Mouse (Mus musculus): ENCODE results near the gene Slc25a54. TPM values are rescaled to one million over a fixed set of nuclear protein-coding genes. Genes with fewer than 3 reads are reported as not detected.

Slc25a54 gene
- total and polyA plus RNA-seq, 2 experiments from 2014 or later = not detected

DNA sequence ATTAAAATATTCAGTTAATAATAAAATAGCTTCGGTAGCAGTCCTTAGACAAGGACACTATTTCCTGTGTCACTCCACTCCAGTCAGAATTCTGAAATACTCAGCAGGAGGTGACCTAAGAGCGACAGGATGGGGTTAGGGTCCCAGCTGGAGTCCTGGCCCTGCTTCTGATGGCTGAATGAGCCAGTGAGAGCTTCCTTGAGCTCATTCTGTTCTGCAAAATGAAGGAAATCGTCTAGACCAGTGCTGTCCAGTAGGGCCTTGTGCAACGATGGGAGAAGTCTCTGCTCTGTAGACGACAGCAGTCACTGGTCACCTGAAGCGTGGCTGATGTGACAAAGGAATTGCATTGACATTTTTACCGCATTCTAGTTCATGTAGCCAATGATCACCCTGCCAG lies 36.9 kb upstream of the Slc25a54 start:
- ATAC-seq (ENCODE audit: insufficient read depth, low read depth) (no peak), DNase-seq (ENCODE audit: low spot score) (no peak)
- Histone ChIP-seq H3K4me3 (ENCODE audit: low read depth, low read length) (no peak overlapping the region), H3K27ac (ENCODE audit: low read depth) (no peak overlapping the region), H3K4me2 (ENCODE audit: low read depth, low read length) (no peak overlapping the region), H3K27me3 (ENCODE audit: control insufficient read depth, insufficient read depth, low read length) (no peaks in the 10 kb centered on the region), H3K9me3 (replicated peaks; ENCODE audit: control insufficient read depth, low read length) (no peaks in the 10 kb centered on the region), H3K9ac (replicated peaks; ENCODE audit: low read depth, low read length) (no peak overlapping the region), H3K4me1 (ENCODE audit: control insufficient read depth, insufficient read depth) (no peaks in the 10 kb centered on the region), H3K36me3 (replicated peaks; ENCODE audit: control insufficient read depth, insufficient read depth, low read length) (no peaks in the 10 kb centered on the region)
- WGBS = 61% methylated on average over 7 of the region's 7 CpGs
- TF ChIP-seq EP300 (IDR thresholded peaks at IDR 0.05; ENCODE audit: low read depth) (no peak), CTCF (IDR thresholded peaks at IDR 0.05; ENCODE audit: low read depth) (no peak)

DNA sequence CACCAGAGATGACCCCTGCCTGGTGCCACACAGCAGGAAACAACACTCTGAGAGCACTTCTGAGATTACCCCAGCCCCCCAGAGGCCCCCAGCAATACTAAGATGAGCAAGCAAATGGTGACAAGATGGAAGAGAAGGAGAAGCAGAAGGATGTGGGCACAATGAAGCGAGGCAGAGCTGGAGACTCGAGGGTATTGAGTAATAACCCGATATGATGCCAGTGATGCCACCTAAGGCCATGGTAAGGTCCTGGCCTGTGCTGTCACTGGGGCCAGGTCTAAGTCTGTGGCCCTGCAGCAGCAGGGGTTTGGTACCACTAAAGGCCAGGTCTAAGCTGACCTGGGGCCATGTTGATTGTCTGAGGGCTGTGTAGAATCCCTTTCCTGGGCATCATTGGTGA lies 33.8 kb upstream of the Slc25a54 start:
- Histone ChIP-seq H3K27me3 (ENCODE audit: control insufficient read depth, insufficient read depth, low read length) (no peaks in the 10 kb centered on the region), H3K4me1 (ENCODE audit: control insufficient read depth, insufficient read depth) (peaks cover 3% of the 10 kb centered on the region; the same call in 1 of the 2 replicates), H3K9me3 (replicated peaks; ENCODE audit: control insufficient read depth, low read length) (no peaks in the 10 kb centered on the region), H3K36me3 (replicated peaks; ENCODE audit: control insufficient read depth, insufficient read depth, low read length) (no peaks in the 10 kb centered on the region), H3K4me3 (ENCODE audit: low read depth, low read length) (no peak overlapping the region), H3K4me2 (ENCODE audit: low read depth, low read length) (no peak overlapping the region), H3K9ac (replicated peaks; ENCODE audit: low read depth, low read length) (no peak overlapping the region), H3K27ac (ENCODE audit: low read depth) (no peak overlapping the region)
- ATAC-seq (ENCODE audit: insufficient read depth, low read depth) (no peak), DNase-seq (ENCODE audit: low spot score) (no peak)
- TF ChIP-seq CTCF (IDR thresholded peaks at IDR 0.05; ENCODE audit: low read depth) (no peak), EP300 (IDR thresholded peaks at IDR 0.05; ENCODE audit: low read depth) (no peak)
- 82% methylated on average over 3 of the region's 3 CpGs for WGBS

DNA sequence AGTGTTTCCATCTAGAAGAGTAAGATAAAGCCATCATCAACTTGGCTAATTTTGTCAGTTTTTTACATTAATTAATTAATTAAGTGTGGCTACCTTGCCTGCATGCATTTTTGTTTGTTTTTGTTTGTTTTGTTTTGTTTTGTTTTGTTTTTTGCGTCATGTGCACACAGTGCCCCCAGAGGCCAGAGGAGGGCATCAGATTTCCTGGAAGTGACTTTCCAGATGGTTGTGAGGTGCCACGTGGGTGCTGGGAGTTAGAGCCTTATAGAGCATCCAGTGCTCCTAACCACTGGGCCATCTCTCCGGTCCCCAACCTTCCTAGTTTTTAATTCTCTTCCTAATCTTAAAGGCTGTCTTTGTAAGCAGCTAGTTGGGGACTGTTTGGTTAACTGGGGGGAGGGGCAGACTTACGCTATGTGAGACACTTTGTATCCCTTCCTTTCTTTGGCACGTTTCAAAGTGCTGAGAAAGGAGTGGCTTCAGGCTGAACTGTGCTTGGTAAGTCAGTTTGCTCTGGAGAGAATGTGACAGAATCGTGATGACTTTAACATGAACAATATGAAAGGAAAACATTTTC lies 32.5 kb upstream of the Slc25a54 start:
- no peak for ATAC-seq (ENCODE audit: insufficient read depth, low read depth)

DNA sequence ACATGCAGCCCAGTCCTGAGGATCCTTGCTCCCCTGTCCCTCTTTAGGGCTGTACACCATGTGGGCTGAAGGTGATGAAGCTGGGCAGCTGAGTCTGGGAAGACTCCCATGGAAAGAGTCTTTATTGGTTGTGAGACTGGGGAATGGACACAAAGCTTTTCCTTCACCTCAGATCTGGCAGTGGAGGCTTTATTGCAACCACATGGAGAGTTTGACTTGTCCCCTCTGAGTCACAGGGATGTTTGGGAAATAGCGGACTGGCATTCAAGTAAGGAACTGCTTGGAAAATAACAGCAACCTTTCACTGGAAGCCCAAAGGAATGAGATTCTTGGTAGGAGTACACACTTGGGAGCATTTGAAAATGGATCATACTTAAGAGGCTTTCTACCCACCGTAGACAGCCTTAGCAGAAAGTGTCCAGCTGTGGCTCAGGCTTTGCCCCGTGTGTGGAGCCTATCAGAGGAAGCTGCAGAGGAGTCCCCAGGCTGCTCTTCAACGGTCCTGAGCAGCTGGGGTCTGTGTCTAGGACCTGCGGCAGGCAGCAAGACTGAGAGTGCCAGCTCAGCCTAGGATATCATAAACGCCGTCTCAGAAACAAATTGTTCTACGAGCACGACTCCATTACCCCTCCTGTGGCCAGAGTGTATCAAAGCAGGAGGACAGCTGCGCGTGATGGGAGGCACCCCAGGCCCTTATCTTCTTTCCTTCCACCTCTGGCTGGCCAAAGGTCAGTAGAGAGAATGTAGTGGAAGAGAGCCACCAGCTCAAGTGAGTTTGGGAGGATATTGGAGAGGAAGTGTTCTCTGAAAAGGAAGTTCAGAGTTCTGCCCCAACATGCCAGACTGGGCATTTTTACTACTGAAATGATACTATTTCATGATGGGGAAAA lies 29.0 kb upstream of the Slc25a54 start:
- H3K27ac ChIP-seq (ENCODE audit: low read depth) = no peak overlapping the region
- H3K36me3 ChIP-seq (replicated peaks; ENCODE audit: control insufficient read depth, insufficient read depth, low read length) = no peaks in the 10 kb centered on the region
- TF ChIP-seq EP300 (IDR thresholded peaks at IDR 0.05; ENCODE audit: low read depth) (no peak), CTCF (IDR thresholded peaks at IDR 0.05; ENCODE audit: low read depth) (peak; percentile 18; the same call in 1 of the 2 replicates)
- H3K27me3 ChIP-seq (ENCODE audit: control insufficient read depth, insufficient read depth, low read length) = no peaks in the 10 kb centered on the region
- H3K4me1 ChIP-seq (ENCODE audit: control insufficient read depth, insufficient read depth) = peaks cover 5% of the 10 kb centered on the region; the same call in 1 of the 2 replicates
- no peaks in the 10 kb centered on the region for H3K9me3 ChIP-seq (replicated peaks; ENCODE audit: control insufficient read depth, low read length)
- WGBS = 18% methylated on average over 11 of the region's 11 CpGs
- DNase-seq (ENCODE audit: low spot score) (peak; percentile 48), ATAC-seq (ENCODE audit: insufficient read depth, low read depth) (peak; percentile 70)
- H3K9ac ChIP-seq (replicated peaks; ENCODE audit: low read depth, low read length) = no peak overlapping the region
- H3K4me2 ChIP-seq (ENCODE audit: low read depth, low read length) = peak overlapping the region; percentile 28
- H3K4me3 ChIP-seq (ENCODE audit: low read depth, low read length) = no peak overlapping the region

More for the DNA sequence above, 32.5 kb upstream of the Slc25a54 start:
- 45% methylated on average over 6 of the region's 6 CpGs for WGBS
- TF ChIP-seq EP300 (IDR thresholded peaks at IDR 0.05; ENCODE audit: low read depth) (no peak), CTCF (IDR thresholded peaks at IDR 0.05; ENCODE audit: low read depth) (peak; percentile 28; the same call in 1 of the 2 replicates)
- Histone ChIP-seq H3K4me2 (ENCODE audit: low read depth, low read length) (no peak overlapping the region), H3K27me3 (ENCODE audit: control insufficient read depth, insufficient read depth, low read length) (no peaks in the 10 kb centered on the region), H3K36me3 (replicated peaks; ENCODE audit: control insufficient read depth, insufficient read depth, low read length) (no peaks in the 10 kb centered on the region), H3K27ac (ENCODE audit: low read depth) (no peak overlapping the region), H3K4me3 (ENCODE audit: low read depth, low read length) (no peak overlapping the region), H3K9me3 (replicated peaks; ENCODE audit: control insufficient read depth, low read length) (no peaks in the 10 kb centered on the region), H3K9ac (replicated peaks; ENCODE audit: low read depth, low read length) (no peak overlapping the region), H3K4me1 (ENCODE audit: control insufficient read depth, insufficient read depth) (peaks cover 5% of the 10 kb centered on the region; the same call in 1 of the 2 replicates)
- DNase-seq (ENCODE audit: low spot score) = no peak

DNA sequence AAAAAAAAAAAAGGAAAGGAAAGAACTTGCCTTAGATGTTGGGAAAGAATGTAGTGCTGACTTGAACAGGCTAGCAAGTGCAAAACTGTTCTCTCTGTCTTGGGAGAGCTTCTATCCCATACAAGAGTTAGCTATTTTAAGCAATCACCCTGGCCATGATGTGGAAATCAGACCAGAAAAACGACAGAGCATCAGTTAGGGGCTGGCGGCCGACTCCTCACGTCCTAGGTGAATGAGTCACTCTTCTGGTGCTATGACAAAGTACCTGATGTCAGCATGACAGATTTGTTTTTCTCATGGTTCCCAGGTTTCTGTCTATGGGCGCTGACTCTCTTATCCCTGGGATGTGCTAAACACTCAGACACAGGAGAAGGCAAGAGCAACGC lies 28.3 kb upstream of the Slc25a54 start:
- no peak for TF ChIP-seq CTCF (IDR thresholded peaks at IDR 0.05; ENCODE audit: low read depth)
- TF ChIP-seq EP300 (IDR thresholded peaks at IDR 0.05; ENCODE audit: low read depth) = no peak
- no peak overlapping the region for H3K4me3 ChIP-seq (ENCODE audit: low read depth, low read length)
- H3K27ac ChIP-seq (ENCODE audit: low read depth) = no peak overlapping the region
- no peak for DNase-seq (ENCODE audit: low spot score)
- H3K9me3 ChIP-seq (replicated peaks; ENCODE audit: control insufficient read depth, low read length) = no peaks in the 10 kb centered on the region
- no peaks in the 10 kb centered on the region for H3K27me3 ChIP-seq (ENCODE audit: control insufficient read depth, insufficient read depth, low read length)
- no peak for ATAC-seq (ENCODE audit: insufficient read depth, low read depth)
- 50% methylated on average over 6 of the region's 6 CpGs for WGBS
- no peak overlapping the region for H3K4me2 ChIP-seq (ENCODE audit: low read depth, low read length)
- H3K9ac ChIP-seq (replicated peaks; ENCODE audit: low read depth, low read length) = no peak overlapping the region
- no peaks in the 10 kb centered on the region for H3K36me3 ChIP-seq (replicated peaks; ENCODE audit: control insufficient read depth, insufficient read depth, low read length)
- peaks cover 5% of the 10 kb centered on the region; the same call in 1 of the 2 replicates for H3K4me1 ChIP-seq (ENCODE audit: control insufficient read depth, insufficient read depth)

All from heart, postnatal 0 days (tissue).